Mouse (Mus musculus): ENCODE data around the gene Ptpro.

GRCm38 (mm10) chr6:137317509-137317908 is 65.4 kb downstream of the Ptpro start:
- TF ChIP-seq CTCF (IDR thresholded peaks at IDR 0.05; ENCODE audit: borderline replicate concordance, insufficient read depth, low read length) = no peak
- no peak for TF ChIP-seq POLR2A (IDR thresholded peaks at IDR 0.05; ENCODE audit: low read depth, low read length)

Measured in embryonic fibroblast, embryonic 13.5 days (primary cell).